11 mouse cellular contexts compared by ENCODE assay signal in the genomic region with DNA sequence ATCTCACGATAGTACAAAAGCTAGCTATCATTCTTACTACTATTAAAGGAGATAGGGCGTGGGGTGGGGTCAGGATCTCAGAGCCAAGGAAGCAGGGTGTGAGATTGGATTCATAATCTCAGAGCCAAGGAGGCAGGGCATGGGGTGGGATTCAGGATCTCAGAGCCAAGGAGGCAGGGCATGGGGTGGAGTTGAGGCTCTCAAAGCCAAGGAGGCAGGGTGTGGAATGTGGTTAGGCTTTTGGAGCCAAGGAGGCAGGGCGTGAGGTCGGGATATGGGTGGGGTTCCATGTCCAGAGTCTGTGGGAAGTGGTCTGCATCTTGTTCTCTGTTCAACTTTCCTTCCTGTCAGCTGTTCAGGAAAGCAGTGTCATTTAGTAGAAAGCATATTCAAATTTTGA. TPM values are rescaled to one million over a fixed set of nuclear protein-coding genes. Genes with fewer than 3 reads are reported as not detected.
DNase-seq lines count a peak whose midpoint lies in the region; ATAC-seq and TF ChIP-seq lines count a peak whose summit lies in the region.
"Had no signal": no experiment of that assay in that cellular context is flagged by ENCODE, and none has a peak within 500 bp of the region (broad histone marks: within the 10 kb centered on the region; RNA-seq: fewer than 3 reads in every experiment).

No protein-coding gene starts in this region.

- H3K4me1 ChIP-seq in liver, postnatal 0 days (ENCODE audit: insufficient read depth) = peaks cover 8% of the 10 kb centered on the region
- no peaks in the 10 kb centered on the region for H3K4me1 ChIP-seq in midbrain, postnatal 0 days (ENCODE audit: insufficient read depth, low read length)
- H3K4me1 ChIP-seq: hindbrain, embryonic 13.5 days had no signal

- TF ChIP-seq CTCF in liver, postnatal 0 days (IDR thresholded peaks at IDR 0.05; ENCODE audit: low read depth) = no peak
- no peak for TF ChIP-seq CTCF in midbrain, postnatal 0 days (IDR thresholded peaks at IDR 0.05)

- no peak overlapping the region for H3K4me2 ChIP-seq in liver, postnatal 0 days (ENCODE audit: low read depth, low read length)
- no peak overlapping the region for H3K4me2 ChIP-seq in midbrain, postnatal 0 days (ENCODE audit: low read depth, low read length, poor library complexity, severe bottlenecking)
- H3K4me2 ChIP-seq: hindbrain, embryonic 13.5 days; neural tube, embryonic 13.5 days had no signal

- TF ChIP-seq EP300 in liver, postnatal 0 days (IDR thresholded peaks at IDR 0.05; ENCODE audit: low read depth) = no peak

- H3K27ac ChIP-seq in liver, postnatal 0 days (ENCODE audit: low read depth) = no peak overlapping the region
- H3K27ac ChIP-seq in midbrain, postnatal 0 days (ENCODE audit: low read depth, low read length) = no peak overlapping the region
- H3K27ac ChIP-seq: hindbrain, embryonic 13.5 days; neural tube, embryonic 13.5 days had no signal

- H3K36me3 ChIP-seq in liver, postnatal 0 days (replicated peaks; ENCODE audit: insufficient read depth, low read length) = no peaks in the 10 kb centered on the region
- no peaks in the 10 kb centered on the region for H3K36me3 ChIP-seq in midbrain, postnatal 0 days (ENCODE audit: insufficient read depth, low read length)

- peak; percentile 43 for DNase-seq in adrenal gland, adult 2 months
- DNase-seq in adrenal gland, adult 8-10 months = no peak
- DNase-seq in gastrocnemius, postnatal 10 days = peak; percentile 14
- peak; percentile 57 to 61 for DNase-seq in heart, postnatal 36 days
- peak; percentile 90 for DNase-seq in lung, postnatal 10 days
- DNase-seq in liver, postnatal 0 days = no peak
- no peak for DNase-seq in midbrain, postnatal 0 days (ENCODE audit: low spot score)
- no peak for DNase-seq in frontal cortex, adult 2 months (ENCODE audit: extremely low spot score in 1 of 2, low spot score in 1 of 2)
- DNase-seq: cerebellum, adult 11-12 months had no signal

- no peak overlapping the region for H3K4me3 ChIP-seq in liver, postnatal 0 days (ENCODE audit: low read depth, low read length)
- H3K4me3 ChIP-seq in midbrain, postnatal 0 days (ENCODE audit: low read depth, low read length) = no peak overlapping the region
- H3K4me3 ChIP-seq: hindbrain, embryonic 13.5 days; neural tube, embryonic 13.5 days had no signal

- ATAC-seq in liver, postnatal 0 days = no peak
- ATAC-seq in midbrain, postnatal 0 days (ENCODE audit: low FRiP score) = no peak

- WGBS in liver, postnatal 0 days (ENCODE audit: insufficient replicate concordance) = 64% methylated on average over 4 of the region's 4 CpGs
- 90% methylated on average over 4 of the region's 4 CpGs for WGBS in midbrain, postnatal 0 days

- no peaks in the 10 kb centered on the region for H3K27me3 ChIP-seq in liver, postnatal 0 days (ENCODE audit: insufficient read depth, low read length)
- no peaks in the 10 kb centered on the region for H3K27me3 ChIP-seq in midbrain, postnatal 0 days (ENCODE audit: insufficient read depth, low read length)
- H3K27me3 ChIP-seq: hindbrain, embryonic 13.5 days; neural tube, embryonic 13.5 days had no signal

- no peaks in the 10 kb centered on the region for H3K9me3 ChIP-seq in liver, postnatal 0 days (ENCODE audit: low read length)
- H3K9me3 ChIP-seq in midbrain, postnatal 0 days (ENCODE audit: low read length) = no peaks in the 10 kb centered on the region
- H3K9me3 ChIP-seq: hindbrain, embryonic 13.5 days; neural tube, embryonic 13.5 days had no signal

- intact Hi-C loops in heart, postnatal 36 days (cut with DNase I) = no loop called here

- no peak overlapping the region for H3K9ac ChIP-seq in liver, postnatal 0 days (replicated peaks)
- no peak overlapping the region for H3K9ac ChIP-seq in midbrain, postnatal 0 days (replicated peaks; ENCODE audit: low read length, poor library complexity, severe bottlenecking)
- H3K9ac ChIP-seq: hindbrain, embryonic 13.5 days; neural tube, embryonic 13.5 days had no signal

RNA-seq across cellular contexts. Expression of gene Akap7, which starts 16.6 kb away (rescaled TPM):
- total RNA-seq in adrenal gland, adult 2 months (2021) = 10 to 100 TPM; 70.3 to 73.3 TPM
- polyA plus RNA-seq in adrenal gland, adult 2 months (2012; rRNA removed) = 1.7 and 1.9 TPM in 2 replicates
- total RNA-seq in adrenal gland, adult 8-10 months (2022) = 10 to 100 TPM; 56.7 to 83.5 (median 69.8) TPM
- 10 to 100 TPM; 47.9 to 58.8 TPM for total RNA-seq in gastrocnemius, postnatal 10 days (2021)
- 10 to 100 TPM; 53.2 to 68.6 TPM for total RNA-seq in heart, postnatal 36 days (2021)
- 15.9 and 21.0 TPM in 2 replicates for polyA plus RNA-seq in liver, postnatal 0 days (2015; fragmentation: Nextera tagmentation; extraction: Ambion mirVana)
- 81.3 and 95.7 TPM in 2 replicates for total RNA-seq in midbrain, postnatal 0 days (2014; rRNA removed)
- polyA plus RNA-seq in midbrain, postnatal 0 days (2015; fragmentation: Nextera tagmentation; extraction: Ambion mirVana) = 70.5 and 73.2 TPM in 2 replicates
- polyA plus RNA-seq in frontal cortex, adult 2 months (2012; rRNA removed) = 49.6 and 50.9 TPM in 2 replicates

Comparison
In these comparisons a context has a peak if more than half of its experiments do, and no peak if none do; other contexts are left out.
1. DNase-seq: peak in adrenal gland, adult 2 months (single experiment), gastrocnemius, postnatal 10 days (single experiment), heart, postnatal 36 days (2 of 2) and lung, postnatal 10 days (single experiment); none in adrenal gland, adult 8-10 months (single experiment), liver, postnatal 0 days (single experiment), midbrain, postnatal 0 days (single experiment) and frontal cortex, adult 2 months (0 of 2).